Mouse (Mus musculus) G1E-ER4 (cell line): ENCODE measurements around the gene Ppp2r3a. TPM values are rescaled to one million over a fixed set of nuclear protein-coding genes. Genes with fewer than 3 reads are reported as not detected.

Experiments used
- GATA1 ChIP-seq: IDR thresholded peaks from one replicate; pipeline ENCODE4 v1.8.0; 2012; ENCODE audit warnings: low read length, inconsistent platforms
- polyA plus RNA-seq: library from polyadenylated mRNA; stranded (reverse); fragments of >175 nt; gene quantifications from 2 replicates; pipeline ENCODE4 v1.2.3, GENCODE M21; 2012

Gene Ppp2r3a
- polyA plus RNA-seq, 1 experiment: not detected

GRCm38 (mm10) chr9:101265546-101265945 is 14.0 kb upstream of the Ppp2r3a start:
- TF ChIP-seq GATA1: no peak

GRCm38 (mm10) chr9:101262815-101263214 is 11.2 kb upstream of the Ppp2r3a start:
- TF ChIP-seq GATA1: no peak

DNA sequence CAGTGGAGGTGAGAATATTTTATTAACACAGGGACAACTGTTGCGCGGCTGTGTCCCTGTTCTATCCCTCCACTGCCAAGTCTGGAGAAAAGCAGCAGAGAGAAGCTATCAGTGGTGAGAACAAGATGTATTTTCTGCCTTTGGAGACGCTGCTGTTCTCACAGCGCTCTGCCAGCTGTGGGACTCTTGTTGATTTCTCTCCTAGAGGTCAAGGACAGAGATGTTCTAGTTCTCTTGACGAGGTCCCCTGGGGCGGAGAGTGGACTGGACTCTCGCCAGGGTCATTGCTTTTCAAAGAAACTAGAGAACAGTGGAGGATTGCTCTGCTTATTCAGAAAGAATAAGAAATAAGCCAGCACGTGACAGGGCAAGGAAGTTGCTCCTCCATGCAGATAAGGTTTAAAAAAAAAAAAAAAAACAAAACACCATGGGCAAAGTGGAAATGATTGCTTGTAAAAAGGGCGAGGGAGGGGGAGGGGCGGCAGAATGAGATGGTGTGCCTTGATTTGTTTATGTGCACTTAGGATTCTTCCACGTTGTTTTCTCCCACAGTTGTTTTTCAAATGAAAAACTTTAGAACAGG is 10.5 kb upstream of the Ppp2r3a start:
- TF ChIP-seq GATA1: no peak

GRCm38 (mm10) chr9:101261443-101261842 is 9.8 kb upstream of the Ppp2r3a start:
- TF ChIP-seq GATA1: no peak

- TF ChIP-seq GATA1: no peak
Observed at GRCm38 (mm10) chr9:101253136-101253535, 1.5 kb upstream of the Ppp2r3a start.

- TF ChIP-seq GATA1: no peak
Observed at GRCm38 (mm10) chr9:101252541-101252940, 946 bp upstream of the Ppp2r3a start.

DNA sequence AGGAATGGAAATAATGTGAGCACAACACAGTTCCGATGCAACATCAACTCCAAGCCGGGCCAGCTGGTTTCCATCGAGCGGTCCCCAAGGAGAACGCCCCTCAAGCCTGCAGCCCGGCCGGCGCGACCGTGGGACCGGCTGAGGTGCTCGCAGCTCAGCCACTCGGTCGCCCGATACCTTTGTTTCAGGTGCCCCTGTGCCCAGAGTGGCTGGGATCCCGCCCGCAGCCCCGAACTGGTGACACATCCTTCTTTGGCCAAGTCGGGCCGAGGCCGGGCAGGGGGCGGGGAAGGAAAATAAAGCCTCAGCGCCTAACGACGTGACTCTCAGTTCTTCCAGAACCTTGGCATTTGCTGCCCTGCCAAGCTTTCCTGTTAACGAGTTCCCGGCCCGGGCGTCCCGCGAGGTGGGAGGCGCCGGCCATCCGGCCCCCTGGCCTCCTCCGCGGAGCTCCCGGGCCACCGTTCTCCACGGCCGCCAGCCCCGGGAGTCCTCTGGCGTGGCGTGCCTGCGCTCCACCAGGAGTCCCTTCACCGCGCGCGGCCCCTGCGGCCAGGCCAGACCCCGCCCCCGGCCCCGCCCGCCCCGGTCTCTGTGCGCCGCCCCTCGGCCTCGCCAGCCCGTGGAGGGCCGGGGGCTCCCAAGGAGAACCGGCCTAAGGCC is 483 bp downstream of the Ppp2r3a start:
- TF ChIP-seq GATA1: no peak

DNA sequence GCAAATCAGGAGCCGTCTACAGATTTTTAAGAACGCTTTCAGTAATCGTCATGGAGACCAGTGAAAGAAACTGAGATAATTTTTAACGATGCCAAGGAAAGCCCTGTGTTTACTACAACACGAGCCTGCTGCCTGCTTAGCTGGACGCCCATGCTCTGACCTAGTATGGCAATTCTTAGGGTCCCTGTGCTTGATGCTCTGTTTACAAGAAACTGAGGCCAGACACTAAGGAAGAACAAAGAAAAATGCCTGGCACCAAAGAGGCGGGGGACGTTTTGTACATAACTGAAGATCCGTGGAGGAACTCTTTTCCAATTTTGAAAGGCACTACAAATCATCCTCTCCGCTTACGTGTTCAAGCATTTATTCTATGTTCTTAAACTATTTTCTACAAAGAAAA is 1.1 kb downstream of the Ppp2r3a start:
- no peak for TF ChIP-seq GATA1

GRCm38 (mm10) chr9:101249626-101250025 is 2.0 kb downstream of the Ppp2r3a start:
- no peak for TF ChIP-seq GATA1

DNA sequence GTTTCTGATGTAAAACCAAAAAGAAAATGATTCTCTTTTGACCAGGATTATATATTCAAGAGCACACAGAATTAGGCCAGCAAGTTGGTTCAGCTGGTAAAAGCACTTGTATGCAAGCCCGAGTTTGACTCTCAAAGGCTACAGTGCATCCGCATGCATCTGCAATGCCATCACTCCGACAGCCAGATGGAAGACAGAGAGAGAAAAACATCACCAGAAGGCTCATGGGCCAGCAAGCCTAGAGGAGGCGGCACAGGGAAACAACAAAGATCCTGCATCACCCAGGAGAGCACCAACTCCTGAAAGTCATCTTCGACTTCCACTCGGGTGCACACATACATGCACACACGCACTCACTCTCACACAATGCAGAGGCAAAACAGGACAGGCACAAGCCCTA is 4.1 kb downstream of the Ppp2r3a start:
- TF ChIP-seq GATA1: no peak

DNA sequence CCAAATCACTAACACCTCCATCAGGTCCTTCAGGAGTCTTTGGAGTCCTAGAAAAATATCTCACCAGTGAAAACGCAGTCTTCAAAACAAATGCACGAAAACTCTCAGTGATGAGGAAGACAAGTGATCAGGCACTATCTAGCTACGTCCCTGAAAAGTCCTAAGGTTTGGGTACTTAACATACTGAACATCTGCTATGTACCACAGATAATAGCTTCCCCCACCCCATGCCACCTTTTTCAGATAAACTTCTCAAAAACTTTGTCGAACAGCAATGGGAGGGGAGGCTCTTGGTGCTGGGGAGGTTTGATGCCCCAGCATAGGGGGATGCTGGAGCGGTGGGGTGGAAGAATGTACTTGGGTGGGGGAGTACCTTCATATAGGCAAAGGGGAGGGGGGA is 6.1 kb downstream of the Ppp2r3a start:
- TF ChIP-seq GATA1: no peak

DNA sequence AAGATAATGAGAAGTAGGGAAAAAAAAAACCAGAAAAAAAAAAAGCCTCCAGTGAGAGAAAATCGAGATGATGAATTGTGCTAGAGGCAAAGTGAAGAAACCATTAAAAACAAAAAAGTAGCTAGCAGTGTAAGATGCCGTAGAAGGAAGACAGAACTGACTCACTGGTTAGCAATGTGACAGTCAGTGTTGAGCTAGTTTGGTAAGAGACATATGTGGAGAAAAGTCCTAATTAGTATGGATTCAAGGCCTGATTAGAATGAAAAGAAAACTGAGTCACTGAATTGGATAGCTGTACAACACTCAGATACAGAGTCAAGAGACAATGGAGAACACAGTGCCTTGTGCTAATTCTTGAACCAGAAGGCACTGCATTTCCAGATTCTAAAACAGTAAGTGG is 7.9 kb downstream of the Ppp2r3a start:
- no peak for TF ChIP-seq GATA1

DNA sequence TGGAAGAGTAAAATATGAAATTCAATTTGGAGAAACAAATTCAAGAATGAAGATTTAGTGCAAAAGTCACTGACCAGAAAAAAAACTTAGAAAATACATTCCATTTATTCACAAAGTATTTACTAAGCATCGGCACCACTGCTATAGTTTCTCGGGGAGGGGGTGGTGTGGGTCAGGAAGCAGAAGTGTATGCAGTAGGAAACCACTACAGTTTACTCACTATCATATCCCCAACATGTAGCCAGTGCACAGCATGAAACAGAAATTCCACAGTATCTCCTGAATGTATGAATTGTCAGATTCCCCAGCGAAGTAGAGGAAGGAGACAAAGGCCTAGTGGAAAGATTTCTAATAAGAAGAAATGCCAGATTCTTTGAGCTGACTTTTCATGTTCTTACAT is 11.4 kb downstream of the Ppp2r3a start:
- no peak for TF ChIP-seq GATA1

DNA sequence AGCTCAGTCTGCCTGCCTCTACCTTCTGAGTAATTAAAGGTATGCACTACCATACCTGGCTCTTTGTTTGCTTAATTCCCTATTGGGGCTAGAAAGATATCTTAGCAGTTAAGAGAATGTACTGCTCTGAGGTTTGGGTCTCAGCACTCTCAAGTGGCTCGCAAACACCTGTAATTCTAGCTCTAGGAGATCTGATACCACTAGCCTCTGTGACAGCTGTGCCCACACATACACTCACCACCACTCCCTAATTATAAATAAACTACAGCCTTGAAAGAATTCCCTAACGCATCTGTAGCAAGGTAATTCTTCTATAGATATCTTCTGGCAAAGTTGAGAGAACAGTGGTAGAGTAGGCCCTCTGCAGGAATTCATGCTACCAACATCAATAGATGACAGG is 15.8 kb downstream of the Ppp2r3a start:
- TF ChIP-seq GATA1: no peak

DNA sequence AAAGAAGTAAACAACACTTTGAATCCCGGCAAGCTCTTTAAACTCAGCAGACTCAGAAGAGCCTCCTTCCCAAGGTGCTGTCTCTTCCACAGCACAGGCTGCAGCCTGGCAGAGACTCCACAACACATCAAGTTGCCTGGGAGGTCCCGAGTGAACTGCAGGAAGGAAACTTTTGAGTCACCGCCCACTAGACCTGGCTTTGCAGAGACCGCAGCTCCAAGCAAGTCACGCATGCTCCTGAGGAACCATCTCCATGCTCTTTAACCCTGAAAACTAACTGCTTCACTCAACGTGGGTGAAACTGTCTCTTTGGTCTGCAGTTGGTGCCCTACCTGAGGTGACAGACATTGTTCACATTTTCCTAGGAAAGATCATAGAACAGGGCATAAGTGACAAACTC is 19.6 kb downstream of the Ppp2r3a start:
- no peak for TF ChIP-seq GATA1

- TF ChIP-seq GATA1: no peak
Observed at GRCm38 (mm10) chr9:101230028-101230427, 21.6 kb downstream of the Ppp2r3a start.

GRCm38 (mm10) chr9:101228892-101229291 is 22.7 kb downstream of the Ppp2r3a start:
- TF ChIP-seq GATA1: no peak
